Mouse (Mus musculus) liver, embryonic 13.5 days (tissue): ENCODE measurements around the gene Mfap1a. TPM values are rescaled to one million over a fixed set of nuclear protein-coding genes. Genes with fewer than 3 reads are reported as not detected.
A peak's percentile ranks its signal among the peaks of the same experiment; 100 is the strongest.

ENCODE experiments used
- ATAC-seq: fragments of 200-750 bp; cut with Nextera tagmentation; 2 replicates; pipeline ENCODE4 v1.8.0; 2017; ENCODE audit warnings: low read depth, mild to moderate bottlenecking, moderate number of reproducible peaks, moderate library complexity
- DNase-seq: peaks from one replicate; pipeline ENCODE4 v3.0.0; 2022
- H3K27ac ChIP-seq: fragments of 300-500 bp; sonication (generic); 2 replicates; pipeline ENCODE4 v1.5.1; 2015; ENCODE audit warnings: moderate library complexity, mild to moderate bottlenecking, inconsistent platforms
- H3K27me3 ChIP-seq: fragments of 300-500 bp; sonication (generic); 2 replicates; pipeline ENCODE4 v1.6.1; 2015; ENCODE audit warnings: mild to moderate bottlenecking, inconsistent platforms
- H3K36me3 ChIP-seq: fragments of 300-500 bp; sonication (generic); 2 replicates; pipeline ENCODE4 v1.6.1; 2015; ENCODE audit warnings: mild to moderate bottlenecking, inconsistent platforms
- H3K4me1 ChIP-seq: fragments of 300-500 bp; sonication (generic); replicated peaks from 2 replicates; pipeline ENCODE4 v1.6.1; 2015; ENCODE audit warnings: inconsistent platforms
- H3K4me2 ChIP-seq: fragments of 300-500 bp; sonication (generic); 2 replicates; pipeline ENCODE4 v1.6.1; 2015; ENCODE audit warnings: inconsistent platforms, mild to moderate bottlenecking, moderate library complexity
- H3K4me3 ChIP-seq: fragments of 300-500 bp; sonication (generic); replicated peaks from 2 replicates; pipeline ENCODE4 v1.5.1; 2015; ENCODE audit warnings: mild to moderate bottlenecking, inconsistent platforms
- H3K9ac ChIP-seq: fragments of 300-500 bp; sonication (generic); 2 replicates; pipeline ENCODE4 v1.6.1; 2015; ENCODE audit warnings: mild to moderate bottlenecking, inconsistent platforms
- H3K9me3 ChIP-seq: fragments of 300-500 bp; sonication (generic); replicated peaks from 2 replicates; pipeline ENCODE4 v1.6.1; 2016; ENCODE audit warnings: inconsistent platforms
- WGBS: fragments of 180-500 bp; shearing (Covaris S2); methylation state at CpG from one replicate; pipeline ENCODE4 v1.1.7; 2015; ENCODE audit not compliant: insufficient replicate concordance; 5-methylcytosine and 5-hydroxymethylcytosine counted together
- polyA plus RNA-seq: library from polyadenylated mRNA; unstranded; fragments of >200 nt; fragmentation: Nextera tagmentation; extraction: Ambion mirVana; gene quantifications from 2 replicates; pipeline ENCODE4 v1.2.1, GENCODE M21; 2015

Mfap1a gene
- polyA plus RNA-seq, 1 experiment from 2014 or later: 14.0 TPM

DNA sequence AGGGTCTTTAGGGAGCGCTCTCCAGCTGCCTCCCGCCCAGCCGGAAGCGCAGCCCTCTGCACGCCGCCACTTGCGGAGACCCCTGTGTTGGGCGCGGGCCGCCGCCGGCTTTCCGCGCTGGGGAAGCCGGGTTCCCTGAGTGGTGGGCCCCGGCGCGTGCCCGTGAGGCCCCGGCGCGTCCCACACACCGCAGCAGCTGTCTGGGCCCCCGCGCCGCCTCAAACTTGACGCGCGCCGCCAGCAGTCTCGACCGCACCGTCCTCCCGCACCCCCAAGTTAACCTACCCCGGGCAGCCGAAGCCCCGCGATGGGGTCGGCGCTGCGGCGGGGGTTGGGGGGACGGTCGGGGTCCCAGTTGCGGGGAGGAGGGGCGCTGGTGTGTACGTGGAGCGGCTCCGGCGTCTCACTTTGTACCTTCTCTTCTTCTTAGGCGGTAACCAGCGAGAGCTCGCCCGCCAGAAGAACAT is 56.9 kb downstream of the Mfap1a start:
- DNase-seq (no peak), ATAC-seq (peak; percentile 14)
- H3K36me3 ChIP-seq: peaks cover 26% of the 10 kb centered on the region
- no peaks in the 10 kb centered on the region for H3K27me3 ChIP-seq
- under 1% methylated on average over 54 of the region's 54 CpGs for WGBS
- H3K9me3 ChIP-seq: no peaks in the 10 kb centered on the region
- peak overlapping the region; percentile 95 for H3K4me2 ChIP-seq
- H3K27ac ChIP-seq: peak overlapping the region; percentile 93
- peak overlapping the region; percentile 100 for H3K9ac ChIP-seq
- H3K4me1 ChIP-seq: peaks cover 52% of the 10 kb centered on the region
- peak overlapping the region; percentile 100 for H3K4me3 ChIP-seq

DNA sequence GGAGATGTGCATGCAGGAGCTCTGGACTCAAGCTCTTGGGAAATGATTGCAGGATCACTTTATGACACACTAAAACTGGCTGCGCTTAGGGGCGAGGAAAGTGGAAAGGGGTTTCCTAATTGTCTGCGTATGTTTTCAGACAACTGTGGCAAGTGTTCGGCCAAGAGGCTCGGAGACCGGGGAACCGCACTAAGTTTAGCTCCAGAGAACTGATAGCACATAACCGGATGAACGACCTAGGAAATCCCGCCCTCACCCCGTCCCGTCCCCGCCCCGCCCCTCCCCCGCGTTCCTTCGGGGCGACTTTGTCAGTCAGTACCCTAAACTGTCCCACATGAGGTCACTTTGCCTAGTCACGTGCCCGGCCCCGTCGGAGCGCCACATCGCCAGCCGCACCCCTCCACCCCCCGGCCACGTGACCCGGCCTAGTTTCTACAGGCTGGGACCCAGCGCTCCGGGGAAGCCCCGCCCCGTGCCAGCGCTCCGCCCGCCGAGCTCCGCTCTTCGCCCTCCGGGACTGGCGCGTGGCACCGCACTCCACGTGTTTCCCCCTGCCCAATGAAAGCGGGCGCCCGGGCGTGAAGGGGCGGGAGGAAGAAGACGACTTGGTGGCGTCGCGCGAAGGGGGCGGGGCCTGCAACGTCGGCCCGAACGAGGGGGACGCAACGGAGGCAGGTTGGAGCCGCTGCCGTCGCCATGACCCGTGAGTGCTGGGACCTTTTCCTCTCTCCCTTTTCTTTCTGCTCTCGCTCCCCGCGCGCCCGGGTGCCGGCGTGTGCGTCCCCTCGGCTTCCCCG is 57.5 kb downstream of the Mfap1a start, which contains the start of gene Serf2:
Gene Serf2 (plus strand): TSS at position 457 of the 797 bp plus-strand sequence.
- DNase-seq (peak; percentile 100), ATAC-seq (peak; percentile 97)
- H3K9ac ChIP-seq: peak within 1 kb of the TSS; percentile 100
- peak within 1 kb of the TSS; percentile 93 for H3K27ac ChIP-seq
- under 1% methylated on average over 70 of the region's 74 CpGs for WGBS
- H3K4me3 ChIP-seq: peak within 1 kb of the TSS; percentile 100
- H3K36me3 ChIP-seq: peaks cover 26% of the 10 kb centered on the region
- no peaks in the 10 kb centered on the region for H3K9me3 ChIP-seq
- H3K4me1 ChIP-seq: peaks cover 52% of the 10 kb centered on the region
- H3K4me2 ChIP-seq: peak within 1 kb of the TSS; percentile 95
- H3K27me3 ChIP-seq: no peaks in the 10 kb centered on the region

DNA sequence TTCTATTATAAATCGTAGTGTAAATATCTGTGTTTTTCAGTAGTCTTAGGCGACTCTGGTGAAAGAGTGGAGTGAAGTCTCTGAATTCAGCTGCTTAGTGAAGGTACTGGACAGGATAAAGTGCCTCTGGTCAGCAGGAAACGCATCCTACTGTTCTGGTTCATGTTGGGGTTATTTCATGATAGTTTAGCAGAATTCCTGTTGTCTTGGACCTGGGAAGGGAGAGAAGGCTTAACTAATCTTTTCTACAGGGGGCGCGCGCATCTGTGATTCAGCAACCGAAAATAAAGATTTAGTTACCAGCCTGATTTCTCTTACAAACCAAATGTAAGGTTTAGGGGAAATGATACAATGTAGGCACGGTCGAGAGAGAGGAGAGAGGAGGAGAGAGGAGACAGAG is 58.3 kb downstream of the Mfap1a start:
- H3K4me3 ChIP-seq: peak overlapping the region; percentile 100
- 15% methylated on average over 9 of the region's 9 CpGs for WGBS
- ATAC-seq: no peak
- H3K9ac ChIP-seq: peak overlapping the region; percentile 75
- H3K9me3 ChIP-seq: no peaks in the 10 kb centered on the region
- H3K27ac ChIP-seq: peak overlapping the region; percentile 88
- H3K4me2 ChIP-seq: peak overlapping the region; percentile 95
- DNase-seq: no peak
- peaks cover 19% of the 10 kb centered on the region for H3K36me3 ChIP-seq
- H3K27me3 ChIP-seq: peaks cover under 1% of the 10 kb centered on the region; the same call in 1 of the 2 replicates
- H3K4me1 ChIP-seq: peaks cover 47% of the 10 kb centered on the region

DNA sequence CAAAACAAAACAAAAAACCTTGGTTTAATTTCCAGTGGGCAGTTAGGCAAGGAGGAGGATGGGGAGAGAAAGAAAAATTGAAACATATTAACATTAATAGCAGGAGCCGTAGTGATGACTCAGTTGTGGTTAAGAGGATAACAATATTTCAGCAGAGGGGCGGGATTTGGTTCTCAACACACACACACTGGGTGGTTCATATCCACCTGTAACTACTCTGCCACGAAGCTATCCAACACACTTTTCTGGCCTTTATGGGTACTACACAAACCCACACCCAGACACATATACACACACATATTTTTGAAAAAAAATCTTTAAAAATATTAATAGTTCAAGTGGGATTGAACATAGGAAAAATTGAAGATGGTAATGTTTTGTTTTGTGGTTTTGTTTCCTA is 59.5 kb downstream of the Mfap1a start:
- ATAC-seq (no peak), DNase-seq (no peak)
- no peak overlapping the region for H3K27ac ChIP-seq
- H3K36me3 ChIP-seq: peaks cover 9% of the 10 kb centered on the region
- no peak overlapping the region for H3K9ac ChIP-seq
- no peaks in the 10 kb centered on the region for H3K9me3 ChIP-seq
- 26% methylated on average over 3 of the region's 3 CpGs for WGBS
- H3K27me3 ChIP-seq: peaks cover 6% of the 10 kb centered on the region
- H3K4me3 ChIP-seq: no peak overlapping the region
- H3K4me2 ChIP-seq: no peak overlapping the region
- peaks cover 48% of the 10 kb centered on the region for H3K4me1 ChIP-seq

DNA sequence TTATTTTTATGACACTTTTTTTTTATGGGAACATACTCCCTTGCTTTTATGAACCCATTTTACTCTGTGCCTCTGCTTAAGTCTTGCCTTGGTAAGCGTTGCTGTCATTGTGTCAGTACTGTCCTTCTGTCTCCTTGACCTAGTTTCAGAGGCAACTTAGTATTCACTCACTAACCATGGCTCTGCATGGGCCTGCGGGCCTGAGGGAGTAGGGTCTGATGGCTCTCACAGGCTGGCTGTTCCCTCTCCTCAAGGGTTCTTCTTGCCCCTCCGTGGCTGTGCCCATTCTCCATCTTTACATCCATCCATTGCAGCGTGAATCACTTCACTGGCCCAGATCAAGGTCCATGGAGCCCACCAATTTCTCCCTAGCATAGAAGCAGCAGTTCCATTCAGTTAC is 60.0 kb downstream of the Mfap1a start:
- Histone ChIP-seq H3K27me3 (peaks cover 11% of the 10 kb centered on the region), H3K4me1 (peaks cover 51% of the 10 kb centered on the region), H3K4me3 (no peak overlapping the region), H3K27ac (no peak overlapping the region), H3K4me2 (no peak overlapping the region), H3K36me3 (peaks cover 7% of the 10 kb centered on the region), H3K9me3 (no peaks in the 10 kb centered on the region), H3K9ac (no peak overlapping the region)
- WGBS: 71% methylated on average over 4 of the region's 4 CpGs
- ATAC-seq (no peak), DNase-seq (no peak)

DNA sequence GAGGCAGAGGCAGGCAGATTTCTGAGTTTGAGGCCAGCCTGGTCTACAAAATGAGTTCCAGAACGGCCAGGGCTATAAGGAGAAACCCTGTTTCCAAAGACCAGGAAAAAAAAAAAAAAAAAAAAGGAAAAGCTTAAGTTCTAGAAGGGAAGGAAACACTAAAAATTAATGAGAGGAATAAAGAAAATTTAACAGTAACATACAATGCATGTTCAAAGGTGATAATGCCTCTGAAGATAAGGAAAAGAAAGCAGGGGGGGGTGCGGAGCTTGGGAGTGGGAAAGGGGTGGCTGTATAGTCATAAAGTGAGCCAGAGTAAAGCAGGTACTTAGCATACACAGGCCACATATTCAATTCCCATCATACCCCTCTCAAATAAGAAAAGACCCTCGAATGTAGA is 61.3 kb downstream of the Mfap1a start:
- Histone ChIP-seq H3K4me2 (no peak overlapping the region), H3K4me3 (no peak overlapping the region), H3K4me1 (peaks cover 39% of the 10 kb centered on the region), H3K36me3 (no peaks in the 10 kb centered on the region), H3K9me3 (no peaks in the 10 kb centered on the region), H3K9ac (no peak overlapping the region), H3K27me3 (peaks cover 19% of the 10 kb centered on the region), H3K27ac (no peak overlapping the region)
- no peak for DNase-seq
- no peak for ATAC-seq
- WGBS: 50% methylated on average over 3 of the region's 3 CpGs

DNA sequence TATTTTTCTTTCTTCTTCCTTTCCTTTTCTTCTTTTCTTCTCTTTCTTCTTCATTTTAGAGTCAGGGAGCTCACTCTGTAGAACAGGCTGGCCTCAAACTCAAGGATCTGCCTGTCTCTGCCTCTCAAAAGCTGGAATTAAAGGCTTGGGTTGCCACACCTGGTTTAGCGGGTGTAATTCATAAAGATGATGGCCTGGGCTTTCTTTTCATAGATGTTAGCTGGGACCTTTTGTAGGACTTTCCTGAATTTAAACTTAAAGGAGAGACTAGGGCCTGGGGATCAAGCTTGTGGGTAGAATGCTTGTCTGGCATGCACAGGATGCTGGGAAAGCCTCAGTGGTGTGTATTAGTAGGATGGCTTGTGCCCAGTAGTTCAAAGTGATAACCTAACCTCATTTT is 62.3 kb downstream of the Mfap1a start, which contains the start of gene Ell3:
Gene Ell3 (minus strand): TSS at position 101 of the 400 bp plus-strand sequence.
- Histone ChIP-seq H3K4me2 (peak within 1 kb of the TSS; percentile 86), H3K27ac (no peak within 1 kb of the TSS), H3K27me3 (peaks cover 19% of the 10 kb centered on the region), H3K9me3 (no peaks in the 10 kb centered on the region), H3K36me3 (no peaks in the 10 kb centered on the region), H3K4me3 (peak within 1 kb of the TSS; percentile 60), H3K9ac (peak within 1 kb of the TSS; percentile 68; the same call in 1 of the 2 replicates), H3K4me1 (peaks cover 36% of the 10 kb centered on the region)
- ATAC-seq: no peak
- whole genome bisulfite sequencing: 66% methylated on average over 1 of the region's 1 CpGs
- no peak for DNase-seq

DNA sequence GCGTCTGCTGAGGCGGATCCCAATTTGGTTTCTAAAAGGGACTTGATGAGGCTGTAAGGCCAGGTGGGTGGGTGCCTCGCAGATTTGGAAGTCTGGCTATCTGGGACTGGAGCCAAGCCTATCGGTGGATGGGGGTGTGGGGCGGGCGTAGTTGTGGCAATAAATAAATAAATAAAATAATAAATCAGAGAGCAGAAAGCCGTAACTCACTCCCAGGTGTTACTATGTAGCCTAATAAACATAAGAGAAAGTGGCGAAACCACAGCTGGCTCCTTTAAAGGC is 63.5 kb downstream of the Mfap1a start:
- H3K4me3 ChIP-seq: peak overlapping the region; percentile 60
- peaks cover 8% of the 10 kb centered on the region for H3K36me3 ChIP-seq
- H3K4me1 ChIP-seq: peaks cover 30% of the 10 kb centered on the region
- H3K9me3 ChIP-seq: no peaks in the 10 kb centered on the region
- H3K4me2 ChIP-seq: peak overlapping the region; percentile 86
- peak; percentile 11 for ATAC-seq
- WGBS: 26% methylated on average over 8 of the region's 8 CpGs
- 0 out of 2 replicates have a peak overlapping the region, but pooled peaks have one; percentile 11 for H3K27ac ChIP-seq
- H3K9ac ChIP-seq: peak overlapping the region; percentile 68
- H3K27me3 ChIP-seq: peaks cover 19% of the 10 kb centered on the region
- DNase-seq: no peak

DNA sequence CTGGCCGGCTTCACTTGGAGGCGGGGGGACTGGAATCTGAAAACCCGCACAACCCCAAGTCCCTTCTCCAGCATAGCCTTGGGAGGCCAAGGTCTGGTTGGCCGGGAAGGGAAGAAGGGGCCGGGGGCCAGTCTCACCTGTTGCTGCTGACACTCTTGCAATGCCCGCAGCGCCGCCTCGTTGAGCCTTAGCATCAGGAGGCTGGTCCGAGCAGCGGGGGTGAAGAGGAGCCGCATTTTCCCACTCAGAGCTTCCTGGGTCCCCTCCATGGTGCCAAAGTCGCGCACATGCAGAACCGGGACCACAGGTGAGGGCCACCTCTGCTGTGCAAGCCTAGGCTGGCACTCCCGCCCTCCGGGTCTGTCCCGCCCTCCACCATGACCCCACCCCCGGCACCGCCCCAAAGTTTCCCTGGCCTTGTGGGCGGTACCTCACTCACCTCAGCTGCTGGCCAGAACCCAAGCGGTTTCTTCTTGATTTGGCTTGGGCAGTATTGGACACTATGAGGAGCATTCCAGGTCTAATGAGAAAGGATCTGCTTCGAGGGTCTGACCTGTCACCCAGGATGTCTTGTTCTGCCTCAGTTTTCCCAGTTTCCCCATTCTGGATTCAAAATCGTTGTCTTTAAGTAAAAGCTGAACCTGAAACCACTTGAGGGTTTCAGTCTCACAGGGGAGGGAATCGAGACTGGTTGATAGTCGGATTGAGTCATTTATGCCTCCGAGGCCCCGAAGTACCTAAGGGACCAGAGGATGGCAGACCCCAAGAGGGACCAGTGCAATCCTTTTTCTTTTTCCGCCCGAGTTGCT is 64.0 kb downstream of the Mfap1a start:
- peak overlapping the region; percentile 86 for H3K4me2 ChIP-seq
- H3K4me3 ChIP-seq: peak overlapping the region; percentile 60
- 3% methylated on average over 30 of the region's 30 CpGs for WGBS
- peaks cover 13% of the 10 kb centered on the region for H3K36me3 ChIP-seq
- H3K9me3 ChIP-seq: no peaks in the 10 kb centered on the region
- H3K9ac ChIP-seq: peak overlapping the region; percentile 68
- H3K4me1 ChIP-seq: peaks cover 25% of the 10 kb centered on the region
- ATAC-seq (peak; percentile 96), DNase-seq (peak; percentile 72)
- 0 out of 2 replicates have a peak overlapping the region, but pooled peaks have one; percentile 11 for H3K27ac ChIP-seq
- peaks cover 19% of the 10 kb centered on the region for H3K27me3 ChIP-seq
